Comparison of ENCODE assay signal across 29 mouse cellular contexts in the genomic region with DNA sequence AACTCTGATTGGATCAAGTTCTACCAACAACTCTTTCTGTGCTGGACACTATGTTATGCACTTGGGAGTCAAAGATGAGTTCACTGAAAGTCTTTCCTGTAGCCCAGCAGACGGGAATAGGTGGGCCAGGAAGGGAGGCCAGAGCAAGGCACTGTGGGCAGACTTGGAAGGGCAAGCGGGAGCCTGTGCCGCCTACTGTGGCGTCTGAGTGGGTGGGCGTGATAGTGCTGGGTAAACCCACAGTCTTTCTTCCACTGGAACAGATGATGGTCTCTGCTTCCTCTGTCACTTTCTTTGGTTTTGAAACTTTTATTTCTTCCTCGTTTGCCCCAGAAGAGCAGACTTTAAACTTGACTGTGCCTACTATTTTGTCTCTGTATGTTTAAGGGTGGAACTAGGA.
DNase-seq lines count a peak whose midpoint lies in the region; ATAC-seq lines count a peak whose summit lies in the region.
"Had no signal": no experiment of that assay in that cellular context is flagged by ENCODE, and none has a peak within 500 bp of the region (broad histone marks: within the 10 kb centered on the region; RNA-seq: fewer than 3 reads in every experiment).

No protein-coding gene starts in this region.

- no peaks in the 10 kb centered on the region for H3K9me3 ChIP-seq in kidney, embryonic 16.5 days (ENCODE audit: low read length)
- H3K9me3 ChIP-seq: embryonic facial prominence, embryonic 12.5 days; heart, embryonic 13.5 days; hindbrain, embryonic 10.5 days; intestine, embryonic 15.5 days; liver, embryonic 12.5 days; midbrain, embryonic 12.5 days had no signal

- H3K9ac ChIP-seq in kidney, embryonic 16.5 days (replicated peaks; ENCODE audit: low read length) = no peak overlapping the region
- H3K9ac ChIP-seq: embryonic facial prominence, embryonic 12.5 days; heart, embryonic 13.5 days; intestine, embryonic 15.5 days; liver, embryonic 12.5 days; liver, postnatal 0 days; midbrain, embryonic 12.5 days had no signal

- H3K4me1 ChIP-seq in kidney, embryonic 16.5 days (ENCODE audit: insufficient read depth, low read length) = peaks cover 19% of the 10 kb centered on the region

- H3K4me2 ChIP-seq in kidney, embryonic 16.5 days (replicated peaks; ENCODE audit: low read depth, low read length) = no peak overlapping the region
- H3K4me2 ChIP-seq: embryonic facial prominence, embryonic 12.5 days; heart, embryonic 13.5 days; intestine, embryonic 15.5 days; liver, embryonic 12.5 days; midbrain, embryonic 12.5 days had no signal

- no peak overlapping the region for H3K4me3 ChIP-seq in kidney, embryonic 16.5 days (ENCODE audit: low read length)
- H3K4me3 ChIP-seq: embryonic facial prominence, embryonic 12.5 days; gastrocnemius, adult 2 months; heart, embryonic 13.5 days; hindbrain, embryonic 10.5 days; intestine, embryonic 15.5 days; liver, embryonic 12.5 days; midbrain, embryonic 12.5 days had no signal

- DNase-seq in A20 (ENCODE audit: low read depth, low spot score) = peak; percentile 11
- DNase-seq in CD4-positive helper T cell, adult 2 months (ENCODE audit: low read depth, low spot score) = peak; percentile 71
- DNase-seq in T-cell, adult 2 months (ENCODE audit: low spot score) = peak; percentile 39
- peak; percentile 45 to 56 for DNase-seq in thymus, postnatal 36 days
- no peak for DNase-seq in frontal cortex, postnatal 14 days (ENCODE audit: low spot score in 2 of 2)
- DNase-seq: adrenal gland, postnatal 14 days; cerebellum, adult 11 months; cerebellum, adult 9-11 months; embryo, embryonic 11 days; gastrocnemius, adult 2 months; gastrocnemius, postnatal 36 days; heart, postnatal 10 days; kidney, adult 2 months; kidney, postnatal 4 days; left cerebral cortex, postnatal 4 days; liver, postnatal 0 days; lung, postnatal 36 days; right cerebral cortex, adult 18-20 months; spleen, adult 18-20 months had no signal

- 87% methylated on average over 6 of the region's 6 CpGs for WGBS in kidney, embryonic 16.5 days

- no peak for ATAC-seq in kidney, embryonic 16.5 days (ENCODE audit: low FRiP score, low TSS enrichment)
- ATAC-seq: forebrain, embryonic 14.5 days; hindbrain, embryonic 16.5 days; intestine, embryonic 15.5 days; liver, embryonic 12.5 days; liver, postnatal 0 days had no signal

- H3K27me3 ChIP-seq in kidney, embryonic 16.5 days (ENCODE audit: insufficient read depth, low read length) = no peaks in the 10 kb centered on the region
- H3K27me3 ChIP-seq: embryonic facial prominence, embryonic 12.5 days; heart, embryonic 13.5 days; intestine, embryonic 15.5 days; midbrain, embryonic 12.5 days had no signal

- H3K36me3 ChIP-seq in kidney, embryonic 16.5 days (ENCODE audit: insufficient read depth, low read length) = no peaks in the 10 kb centered on the region
- H3K36me3 ChIP-seq: embryonic facial prominence, embryonic 12.5 days; heart, embryonic 13.5 days; hindbrain, embryonic 10.5 days; intestine, embryonic 15.5 days; liver, embryonic 12.5 days; midbrain, embryonic 12.5 days had no signal

- H3K27ac ChIP-seq in kidney, embryonic 16.5 days (ENCODE audit: low read length) = no peak overlapping the region
- H3K27ac ChIP-seq: embryonic facial prominence, embryonic 12.5 days; gastrocnemius, adult 2 months; heart, embryonic 13.5 days; hindbrain, embryonic 10.5 days; intestine, embryonic 15.5 days; kidney, postnatal 0 days; liver, embryonic 12.5 days; midbrain, embryonic 12.5 days had no signal

Comparison
In these comparisons a context has a peak if more than half of its experiments do, and no peak if none do; other contexts are left out.
1. DNase-seq: peak in A20 (single experiment), CD4-positive helper T cell, adult 2 months (single experiment), T-cell, adult 2 months (single experiment) and thymus, postnatal 36 days (2 of 2); none in frontal cortex, postnatal 14 days (0 of 2).